Mouse (Mus musculus): ENCODE measurements around the gene Ripor2. TPM values are rescaled to one million over a fixed set of nuclear protein-coding genes. Genes with fewer than 3 reads are reported as not detected.

The Ripor2 gene
- polyA plus RNA-seq, 1 experiment from 2014 or later = 6.3 TPM

GRCm38 (mm10) chr13:24638371-24639214 is 56.6 kb downstream of the Ripor2 start:
- Histone ChIP-seq H3K4me1 (peaks cover 26% of the 10 kb centered on the region), H3K27ac (replicated peaks) (no peak overlapping the region; the same call in 1 of the 2 replicates), H3K4me3 (replicated peaks) (peak overlapping the region; percentile 69), H3K4me2 (replicated peaks) (peak overlapping the region; percentile 99), H3K27me3 (peaks cover 17% of the 10 kb centered on the region), H3K36me3 (no peaks in the 10 kb centered on the region), H3K9me3 (replicated peaks) (no peaks in the 10 kb centered on the region), H3K9ac (peak overlapping the region; percentile 35)
- ATAC-seq (ENCODE audit: insufficient number of reproducible peaks, low FRiP score, low TSS enrichment, low read depth) = peak; percentile 52
- WGBS = under 1% methylated on average over 52 of the region's 66 CpGs

DNA sequence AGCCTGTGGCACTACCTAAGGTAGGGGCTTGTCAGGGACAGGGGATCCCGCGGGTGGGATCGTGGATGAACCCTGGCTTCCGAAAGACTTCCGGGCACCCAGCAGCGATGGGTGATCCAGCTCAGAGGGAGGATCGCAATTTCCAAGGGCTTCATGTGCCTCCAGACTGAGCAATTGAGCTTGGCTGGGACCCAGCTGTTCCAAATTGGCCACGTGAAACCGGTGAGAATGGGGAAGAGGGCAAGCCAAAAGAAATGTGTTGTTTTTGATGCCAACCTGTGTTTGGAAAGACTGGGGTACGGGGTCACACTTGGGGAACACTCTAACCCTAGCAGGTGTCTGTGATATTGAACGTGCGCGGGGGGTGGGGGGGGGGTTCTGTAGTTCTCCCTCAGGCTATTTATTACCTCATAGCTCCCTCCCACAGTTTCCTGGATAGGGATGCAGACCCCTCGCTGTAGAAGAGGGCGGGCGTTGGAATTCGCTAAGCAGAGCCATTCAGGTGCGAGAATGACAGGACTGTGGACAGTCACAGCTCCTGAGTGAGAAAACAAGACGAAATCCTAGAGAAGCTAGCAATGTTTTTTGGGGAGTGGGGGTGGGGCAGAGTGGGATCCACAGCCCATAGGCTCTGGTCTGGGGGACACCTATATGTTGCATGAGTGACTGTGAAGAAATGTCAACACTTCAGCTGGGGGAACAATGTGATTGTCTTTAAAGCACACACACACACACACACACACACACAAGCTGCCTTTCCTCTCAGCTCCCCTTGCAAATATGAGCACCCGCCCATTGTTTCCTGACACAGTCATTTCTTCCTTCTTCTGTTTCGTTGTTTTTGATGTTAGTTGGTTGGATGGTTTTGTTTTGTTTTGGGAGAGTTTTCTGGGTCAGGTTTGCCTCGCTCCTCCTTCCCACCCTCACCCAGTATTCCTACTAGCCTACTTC is 57.5 kb downstream of the Ripor2 start:
- no peaks in the 10 kb centered on the region for H3K9me3 ChIP-seq (replicated peaks)
- H3K4me2 ChIP-seq (replicated peaks) = peak overlapping the region; percentile 99
- peak overlapping the region; percentile 69 for H3K4me3 ChIP-seq (replicated peaks)
- 12% methylated on average over 22 of the region's 22 CpGs for WGBS
- H3K27me3 ChIP-seq = peaks cover 17% of the 10 kb centered on the region
- peak overlapping the region; percentile 35 for H3K9ac ChIP-seq
- no peak; the same call in 1 of the 2 replicates for ATAC-seq (ENCODE audit: insufficient number of reproducible peaks, low FRiP score, low TSS enrichment, low read depth)
- no peak overlapping the region for H3K27ac ChIP-seq (replicated peaks)
- peaks cover 26% of the 10 kb centered on the region for H3K4me1 ChIP-seq
- no peaks in the 10 kb centered on the region for H3K36me3 ChIP-seq

DNA sequence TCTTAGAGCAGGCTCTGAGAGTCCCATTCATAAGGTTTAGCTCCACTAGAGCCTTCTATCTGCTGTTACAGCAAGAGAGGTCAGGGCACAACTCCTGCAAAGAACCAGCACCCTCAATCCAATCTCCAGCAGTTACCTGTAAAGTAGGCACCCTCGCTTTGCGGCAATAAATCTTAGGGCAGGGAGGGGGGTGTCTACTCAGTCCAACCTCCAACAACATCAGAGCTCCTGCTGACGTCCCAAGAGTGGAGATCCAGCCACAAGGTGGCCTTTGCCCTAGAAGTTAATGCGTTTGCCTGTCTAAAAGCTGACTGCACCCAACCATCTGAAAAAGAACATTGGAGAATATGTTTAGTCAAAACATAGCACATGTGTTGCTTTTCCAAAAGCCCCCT is 58.2 kb downstream of the Ripor2 start:
- Histone ChIP-seq H3K27ac (replicated peaks) (no peak overlapping the region), H3K36me3 (no peaks in the 10 kb centered on the region), H3K27me3 (peaks cover 17% of the 10 kb centered on the region), H3K9me3 (replicated peaks) (no peaks in the 10 kb centered on the region), H3K4me3 (replicated peaks) (0 out of 2 replicates have a peak overlapping the region, but pooled peaks have one; percentile 69), H3K4me2 (replicated peaks) (peak overlapping the region; percentile 99), H3K9ac (no peak overlapping the region), H3K4me1 (peaks cover 26% of the 10 kb centered on the region)
- no peak for ATAC-seq (ENCODE audit: insufficient number of reproducible peaks, low FRiP score, low TSS enrichment, low read depth)
- WGBS = 67% methylated on average over 4 of the region's 4 CpGs

- no peak overlapping the region for H3K27ac ChIP-seq (replicated peaks)
- ATAC-seq (ENCODE audit: insufficient number of reproducible peaks, low FRiP score, low TSS enrichment, low read depth) = no peak
- H3K9ac ChIP-seq = no peak overlapping the region
- no peaks in the 10 kb centered on the region for H3K9me3 ChIP-seq (replicated peaks)
- no peak overlapping the region for H3K4me3 ChIP-seq (replicated peaks)
- WGBS = 76% methylated on average over 3 of the region's 3 CpGs
- peaks cover 16% of the 10 kb centered on the region for H3K27me3 ChIP-seq
- H3K36me3 ChIP-seq = no peaks in the 10 kb centered on the region
- 0 out of 2 replicates have a peak overlapping the region, but pooled peaks have one; percentile 99 for H3K4me2 ChIP-seq (replicated peaks)
- H3K4me1 ChIP-seq = peaks cover 26% of the 10 kb centered on the region
Observed at GRCm38 (mm10) chr13:24640836-24641385, 58.9 kb downstream of the Ripor2 start.

- Histone ChIP-seq H3K4me2 (replicated peaks) (no peak overlapping the region), H3K27me3 (peaks cover 13% of the 10 kb centered on the region), H3K9ac (no peak overlapping the region), H3K36me3 (no peaks in the 10 kb centered on the region), H3K4me1 (peaks cover 26% of the 10 kb centered on the region), H3K27ac (replicated peaks) (no peak overlapping the region), H3K9me3 (replicated peaks) (no peaks in the 10 kb centered on the region), H3K4me3 (replicated peaks) (no peak overlapping the region)
- ATAC-seq (ENCODE audit: insufficient number of reproducible peaks, low FRiP score, low TSS enrichment, low read depth) = no peak
- 59% methylated on average over 7 of the region's 7 CpGs for WGBS
Observed at GRCm38 (mm10) chr13:24641491-24642430, 59.8 kb downstream of the Ripor2 start.

GRCm38 (mm10) chr13:24645146-24645545 is 63.2 kb downstream of the Ripor2 start:
- WGBS = 83% methylated on average over 3 of the region's 3 CpGs
- Histone ChIP-seq H3K27me3 (no peaks in the 10 kb centered on the region), H3K27ac (replicated peaks) (no peak overlapping the region), H3K9me3 (replicated peaks) (no peaks in the 10 kb centered on the region), H3K4me2 (replicated peaks) (no peak overlapping the region), H3K4me1 (0 out of 2 replicates have a peak, but pooled peaks cover 4% of the 10 kb centered on the region), H3K36me3 (no peaks in the 10 kb centered on the region), H3K4me3 (replicated peaks) (no peak overlapping the region), H3K9ac (no peak overlapping the region)
- ATAC-seq (ENCODE audit: insufficient number of reproducible peaks, low FRiP score, low TSS enrichment, low read depth) = no peak

DNA sequence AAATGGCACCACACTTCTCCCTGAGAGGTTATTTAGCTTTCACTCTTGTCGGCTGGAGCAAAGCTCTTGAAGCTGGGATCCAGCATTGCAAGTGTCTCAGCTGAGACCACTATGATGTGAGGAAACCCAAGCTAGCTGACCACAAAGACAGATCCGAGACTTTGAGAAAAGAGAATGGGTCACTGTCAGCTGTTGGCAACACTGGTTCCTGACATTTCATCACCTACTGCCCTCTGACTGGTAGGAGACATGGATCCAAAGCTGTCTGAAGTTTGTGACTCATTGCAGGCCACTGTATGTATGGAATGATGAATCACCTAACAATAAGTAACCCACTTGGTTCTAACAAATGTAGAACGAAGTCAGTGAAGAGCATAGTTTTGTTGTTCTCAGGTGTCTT is 64.3 kb downstream of the Ripor2 start:
- Histone ChIP-seq H3K27ac (replicated peaks) (no peak overlapping the region), H3K4me2 (replicated peaks) (no peak overlapping the region), H3K4me3 (replicated peaks) (no peak overlapping the region), H3K9ac (no peak overlapping the region), H3K36me3 (no peaks in the 10 kb centered on the region), H3K4me1 (0 out of 2 replicates have a peak, but pooled peaks cover 11% of the 10 kb centered on the region), H3K27me3 (no peaks in the 10 kb centered on the region), H3K9me3 (replicated peaks) (no peaks in the 10 kb centered on the region)
- no peak for ATAC-seq (ENCODE audit: insufficient number of reproducible peaks, low FRiP score, low TSS enrichment, low read depth)
- 88% methylated on average over 3 of the region's 3 CpGs for WGBS

GRCm38 (mm10) chr13:24647444-24647843 is 65.5 kb downstream of the Ripor2 start:
- WGBS = 78% methylated on average over 2 of the region's 2 CpGs
- no peak overlapping the region for H3K4me3 ChIP-seq (replicated peaks)
- H3K27me3 ChIP-seq = no peaks in the 10 kb centered on the region
- no peak overlapping the region for H3K27ac ChIP-seq (replicated peaks)
- H3K4me2 ChIP-seq (replicated peaks) = no peak overlapping the region
- H3K36me3 ChIP-seq = no peaks in the 10 kb centered on the region
- H3K4me1 ChIP-seq = 0 out of 2 replicates have a peak, but pooled peaks cover 7% of the 10 kb centered on the region
- no peak for ATAC-seq (ENCODE audit: insufficient number of reproducible peaks, low FRiP score, low TSS enrichment, low read depth)
- no peaks in the 10 kb centered on the region for H3K9me3 ChIP-seq (replicated peaks)
- H3K9ac ChIP-seq = no peak overlapping the region

- Histone ChIP-seq H3K36me3 (no peaks in the 10 kb centered on the region), H3K4me2 (replicated peaks) (no peak overlapping the region), H3K9me3 (replicated peaks) (no peaks in the 10 kb centered on the region), H3K4me3 (replicated peaks) (no peak overlapping the region), H3K4me1 (0 out of 2 replicates have a peak, but pooled peaks cover 7% of the 10 kb centered on the region), H3K27ac (replicated peaks) (no peak overlapping the region), H3K27me3 (no peaks in the 10 kb centered on the region), H3K9ac (no peak overlapping the region)
- no peak for ATAC-seq (ENCODE audit: insufficient number of reproducible peaks, low FRiP score, low TSS enrichment, low read depth)
- 63% methylated on average over 5 of the region's 5 CpGs for WGBS
Observed at GRCm38 (mm10) chr13:24648027-24648426, 66.0 kb downstream of the Ripor2 start.

DNA sequence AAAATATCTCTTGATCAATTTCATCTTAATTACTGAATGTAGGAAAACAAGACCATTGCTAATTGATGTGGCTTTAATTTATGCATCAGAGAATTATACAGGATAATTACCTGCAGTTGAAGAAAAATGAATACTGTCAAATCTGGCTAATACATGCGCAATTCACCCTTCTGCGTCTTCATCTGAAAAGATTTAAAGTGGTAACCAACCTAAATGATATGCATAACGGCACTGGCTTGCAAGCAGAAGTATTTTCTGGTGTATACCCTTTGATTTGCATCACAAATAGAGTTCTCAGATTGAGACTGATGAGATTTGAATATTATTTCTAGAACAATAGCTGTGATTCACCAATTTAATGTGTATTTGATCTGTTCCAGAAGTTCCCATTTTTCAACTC is 66.7 kb downstream of the Ripor2 start:
- ATAC-seq (ENCODE audit: insufficient number of reproducible peaks, low FRiP score, low TSS enrichment, low read depth) = no peak
- 72% methylated on average over 3 of the region's 3 CpGs for WGBS
- H3K4me3 ChIP-seq (replicated peaks) = no peak overlapping the region
- H3K27me3 ChIP-seq = no peaks in the 10 kb centered on the region
- H3K9ac ChIP-seq = no peak overlapping the region
- no peak overlapping the region for H3K4me2 ChIP-seq (replicated peaks)
- no peaks in the 10 kb centered on the region for H3K36me3 ChIP-seq
- H3K9me3 ChIP-seq (replicated peaks) = no peaks in the 10 kb centered on the region
- peaks cover 12% of the 10 kb centered on the region; the same call in 1 of the 2 replicates for H3K4me1 ChIP-seq
- H3K27ac ChIP-seq (replicated peaks) = no peak overlapping the region

Measured in embryonic facial prominence, embryonic 15.5 days (tissue).